Mouse (Mus musculus) liver, embryonic 14.5 days (tissue): ENCODE results near the gene Lmo4.

Source experiments
- CTCF ChIP-seq: IDR thresholded peaks from 2 replicates; pipeline ENCODE4 v1.5.1; 2016; ENCODE audit warnings: antibody characterized with exemption, low read depth, control low read depth
- EP300 ChIP-seq: IDR thresholded peaks from 2 replicates; pipeline ENCODE4 v1.6.1; 2016; ENCODE audit warnings: antibody characterized with exemption, low read depth

GRCm38 (mm10) chr3:144184918-144185317 lies 20.1 kb downstream of the Lmo4 start:
- TF ChIP-seq CTCF (no peak), EP300 (no peak)
